Mouse (Mus musculus) testis, postnatal 10 days (tissue): ENCODE measurements around the gene Pxdn.

ENCODE experiments used
- DNase-seq: peaks from one replicate; pipeline ENCODE4 v3.0.0; 2021; ENCODE audit warnings: low spot score

The Pxdn gene

GRCm38 (mm10) chr12:29937308-29937707 lies at the start of gene Pxdn:
TSS of gene Pxdn (plus strand) at chr12:29937608.
- DNase-seq = no peak

- peak; percentile 58 for DNase-seq
These were observed 42.7 kb upstream of the Pxdn start for GRCm38 (mm10) chr12:29894669-29895068.

- no peak for DNase-seq
These were observed 39.8 kb upstream of the Pxdn start for GRCm38 (mm10) chr12:29897533-29898085.

- no peak for DNase-seq
These were observed 33.1 kb upstream of the Pxdn start for GRCm38 (mm10) chr12:29904101-29904874.

- peak; percentile 68 for DNase-seq
These were observed 30.4 kb upstream of the Pxdn start for GRCm38 (mm10) chr12:29907056-29907455.

GRCm38 (mm10) chr12:29916139-29916538 lies 21.3 kb upstream of the Pxdn start:
- DNase-seq = no peak

GRCm38 (mm10) chr12:29916807-29917206 lies 20.6 kb upstream of the Pxdn start:
- DNase-seq = no peak

GRCm38 (mm10) chr12:29920298-29920697 lies 17.1 kb upstream of the Pxdn start:
- no peak for DNase-seq

- DNase-seq = no peak
These were observed 15.9 kb upstream of the Pxdn start for GRCm38 (mm10) chr12:29921481-29921880.

GRCm38 (mm10) chr12:29926896-29927295 lies 10.5 kb upstream of the Pxdn start:
- peak; percentile 82 for DNase-seq

- no peak for DNase-seq
These were observed 6.8 kb upstream of the Pxdn start for GRCm38 (mm10) chr12:29930591-29930990.

GRCm38 (mm10) chr12:29932951-29933350 lies 4.5 kb upstream of the Pxdn start:
- no peak for DNase-seq

- DNase-seq = no peak
These were observed 3.9 kb upstream of the Pxdn start for GRCm38 (mm10) chr12:29933501-29933900.

GRCm38 (mm10) chr12:29934120-29934581 lies 3.3 kb upstream of the Pxdn start:
- no peak for DNase-seq

GRCm38 (mm10) chr12:29937851-29938375 lies 505 bp downstream of the Pxdn start:
- peak; percentile 83 for DNase-seq

GRCm38 (mm10) chr12:29938376-29939041 lies 1.1 kb downstream of the Pxdn start:
- peak; percentile 71 for DNase-seq

GRCm38 (mm10) chr12:29939261-29939671 lies 1.9 kb downstream of the Pxdn start:
- no peak for DNase-seq

- DNase-seq = no peak
These were observed 5.0 kb downstream of the Pxdn start for GRCm38 (mm10) chr12:29942435-29942834.

- no peak for DNase-seq
These were observed 7.2 kb downstream of the Pxdn start for GRCm38 (mm10) chr12:29944650-29945049.

- no peak for DNase-seq
These were observed 7.9 kb downstream of the Pxdn start for GRCm38 (mm10) chr12:29945182-29945743.

- DNase-seq = no peak
These were observed 13.6 kb downstream of the Pxdn start for GRCm38 (mm10) chr12:29951043-29951442.

GRCm38 (mm10) chr12:29951485-29951884 lies 14.1 kb downstream of the Pxdn start:
- no peak for DNase-seq
